Mouse (Mus musculus): ENCODE results near the gene Gpr45.

Gene Gpr45

GRCm38 (mm10) chr1:42952734-42953481 is at the start of gene Gpr45:
Gene Gpr45, plus strand, starts transcription at chr1:42952872.
- in situ Hi-C loops (cut with MboI, MseI) = no loop called here

- in situ Hi-C loops (cut with MboI, MseI) = loop anchor here (5.0 to 25.0 kb wide), 2 partner anchors 207 to 1157 kb away; partner anchors contain the start of gene Gm8251 (in 1 of the 2)
Observed at GRCm38 (mm10) chr1:42905148-42905547, 47.5 kb upstream of the Gpr45 start.

GRCm38 (mm10) chr1:42906696-42907095 is 46.0 kb upstream of the Gpr45 start:
- in situ Hi-C loops (cut with MboI, MseI) = loop anchor here (5.0 to 25.0 kb wide), 2 partner anchors 206 to 1156 kb away; partner anchors contain the start of gene Gm8251 (in 1 of the 2)

DNA sequence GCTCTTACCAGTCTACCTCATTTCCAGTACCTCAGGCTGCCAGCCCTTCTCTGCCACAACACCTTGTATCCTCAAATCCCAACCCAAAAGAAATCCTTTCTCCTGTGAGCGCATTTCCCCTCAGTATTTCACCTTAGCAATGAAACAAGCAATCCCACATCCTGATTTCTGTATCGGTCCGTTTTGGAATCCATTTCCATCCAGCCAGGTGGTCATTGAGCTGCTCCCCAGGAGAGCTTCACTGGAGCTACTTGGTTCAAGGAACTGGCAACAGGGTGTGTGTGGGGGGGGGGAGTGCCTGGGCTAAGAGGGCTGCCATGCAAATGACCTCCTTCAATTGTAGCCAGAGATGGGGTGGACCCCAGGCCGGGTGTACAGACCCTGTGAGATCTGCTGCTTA is 45.5 kb upstream of the Gpr45 start:
- in situ Hi-C loops (cut with MboI, MseI) = loop anchor here (5.0 to 25.0 kb wide), 2 partner anchors 205 to 1155 kb away; partner anchors contain the start of gene Gm8251 (in 1 of the 2)

DNA sequence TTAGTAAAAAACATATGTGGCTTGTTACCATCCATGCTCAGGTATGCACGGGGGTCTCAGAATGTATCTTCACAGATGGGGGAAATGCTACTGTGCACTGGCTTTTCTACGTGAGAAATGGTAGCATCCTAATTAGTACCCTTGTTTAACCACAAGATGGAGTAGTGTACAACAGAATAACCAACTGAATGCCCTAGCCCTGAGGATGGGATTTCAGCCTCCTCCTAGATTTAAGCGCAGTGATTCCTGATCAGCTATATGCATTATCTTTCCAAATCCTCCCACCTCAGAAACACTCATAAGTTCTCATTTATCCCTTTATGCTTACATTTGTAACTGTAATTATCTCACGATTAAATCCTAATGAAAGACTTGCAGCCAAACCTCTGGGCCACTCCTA is 37.6 kb upstream of the Gpr45 start:
- in situ Hi-C loops (cut with MboI, MseI) = loop anchor here (5.0 to 25.0 kb wide), 3 partner anchors 142 to 1147 kb away; partner anchors contain the start of gene Gm8251 (in 1 of the 2)

DNA sequence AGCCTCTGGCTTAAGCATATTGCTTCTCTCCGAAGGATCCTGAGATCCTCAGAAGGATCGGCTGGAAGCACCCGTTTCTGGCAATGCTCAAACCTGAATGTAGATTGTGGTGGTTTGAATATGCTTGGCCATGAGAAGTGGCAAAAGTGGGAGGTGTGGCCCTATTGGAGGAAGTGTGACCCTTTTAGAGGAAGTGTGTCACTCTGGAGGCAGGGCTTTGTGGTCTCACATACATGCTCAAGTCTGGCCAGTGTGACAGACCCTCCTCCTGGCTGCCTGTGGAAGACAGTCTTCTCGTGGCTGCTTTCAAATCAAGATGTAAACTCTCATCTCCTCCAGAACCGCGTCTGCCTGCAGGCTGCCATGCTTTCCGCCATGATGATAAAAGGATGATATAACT is 36.0 kb upstream of the Gpr45 start:
- in situ Hi-C loops (cut with MboI, MseI) = loop anchor here (5.0 to 25.0 kb wide), 3 partner anchors 141 to 1146 kb away; partner anchors contain the start of gene Gm8251 (in 1 of the 2)

- in situ Hi-C loops (cut with MboI, MseI) = loop anchor here (5.0 to 25.0 kb wide), 3 partner anchors 139 to 1144 kb away; partner anchors contain the start of gene Gm8251 (in 1 of the 2)
Observed at GRCm38 (mm10) chr1:42917908-42918307, 34.8 kb upstream of the Gpr45 start.

- in situ Hi-C loops (cut with MboI, MseI) = loop anchor here in 1 of 2 experiments (10.0 to 25.0 kb wide), 2 partner anchors 351 to 1138 kb away; partner anchors contain the start of gene Gm8251
Observed at GRCm38 (mm10) chr1:42923924-42924323, 28.7 kb upstream of the Gpr45 start.

DNA sequence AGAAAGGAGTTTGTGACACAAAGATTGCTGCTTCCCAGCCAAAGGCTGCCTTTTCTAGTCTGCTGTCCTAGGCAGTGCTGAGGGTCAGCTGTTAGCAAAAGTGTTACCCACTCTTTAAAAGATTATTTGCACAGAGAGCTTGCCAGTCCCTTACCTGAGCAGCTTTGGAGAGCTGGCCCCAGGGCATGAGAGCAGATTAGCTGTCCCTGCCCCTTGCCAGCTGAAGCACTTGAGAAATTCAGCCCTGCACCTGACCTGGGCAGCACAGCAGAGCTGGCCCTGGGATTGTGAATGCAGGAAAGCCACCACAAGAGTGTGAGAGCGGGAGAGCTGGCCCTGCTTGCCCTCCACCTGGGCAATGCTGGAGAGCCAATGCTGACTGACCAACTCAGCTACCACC is 19.1 kb upstream of the Gpr45 start:
- in situ Hi-C loops (cut with MboI, MseI) = loop anchor here in 1 of 2 experiments (10.0 kb wide), 2 partner anchors 739 to 1499 kb away; no protein-coding TSS in a partner anchor

GRCm38 (mm10) chr1:42948486-42948885 is 4.2 kb upstream of the Gpr45 start:
- in situ Hi-C loops (cut with MboI, MseI) = no loop called here

DNA sequence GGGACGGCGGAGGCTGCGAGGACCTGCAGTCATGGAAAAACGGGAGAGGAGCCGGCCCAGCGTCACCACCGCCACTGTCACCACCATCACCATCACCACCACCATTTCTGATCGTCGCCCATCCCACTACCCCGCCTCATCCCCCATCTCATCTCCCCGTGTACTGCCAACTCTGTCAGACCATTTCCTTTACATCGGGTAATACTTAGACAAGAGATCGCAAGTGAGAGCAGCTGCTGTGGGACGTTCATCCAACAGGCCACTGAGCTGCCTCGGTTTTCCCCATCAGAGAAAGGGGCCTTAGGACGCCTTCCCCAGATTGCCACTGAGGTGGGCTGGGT is 780 bp downstream of the Gpr45 start:
- in situ Hi-C loops (cut with MboI, MseI) = no loop called here

GRCm38 (mm10) chr1:42956828-42957227 is 4.2 kb downstream of the Gpr45 start:
- in situ Hi-C loops (cut with MboI, MseI) = no loop called here

DNA sequence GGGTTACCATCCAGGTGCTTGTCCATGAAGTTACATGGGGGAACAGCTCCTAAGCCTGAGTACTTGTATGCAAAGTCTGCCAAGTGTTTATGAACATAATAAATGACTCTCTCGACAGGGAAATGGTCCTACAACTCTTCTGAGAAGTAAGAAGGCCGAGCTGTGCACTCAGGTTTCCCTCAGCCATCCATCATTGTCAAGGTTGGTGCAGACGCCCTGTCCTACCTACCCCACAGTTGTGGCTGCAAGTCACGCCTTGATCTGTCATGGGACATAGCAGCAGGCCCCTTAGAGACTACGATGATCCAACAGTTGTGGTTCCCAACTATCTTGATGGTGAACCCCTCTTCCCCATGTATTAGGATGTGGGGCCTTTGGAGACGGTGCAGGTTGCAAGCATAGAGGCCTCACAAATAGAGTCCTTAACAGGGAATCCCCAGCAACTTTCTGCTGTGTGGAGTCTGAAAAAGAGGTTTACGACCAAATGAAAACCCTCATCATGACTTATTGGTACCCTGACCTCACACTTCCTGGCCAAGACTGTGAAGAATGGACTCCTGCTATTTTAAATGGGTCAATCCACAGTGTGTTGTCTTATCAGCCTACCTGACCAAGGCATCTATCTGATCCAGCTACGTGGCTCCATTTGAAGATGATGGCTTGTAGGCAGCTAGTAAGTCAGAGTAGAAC is 30.6 kb downstream of the Gpr45 start:
- in situ Hi-C loops (cut with MboI, MseI) = no loop called here

DNA sequence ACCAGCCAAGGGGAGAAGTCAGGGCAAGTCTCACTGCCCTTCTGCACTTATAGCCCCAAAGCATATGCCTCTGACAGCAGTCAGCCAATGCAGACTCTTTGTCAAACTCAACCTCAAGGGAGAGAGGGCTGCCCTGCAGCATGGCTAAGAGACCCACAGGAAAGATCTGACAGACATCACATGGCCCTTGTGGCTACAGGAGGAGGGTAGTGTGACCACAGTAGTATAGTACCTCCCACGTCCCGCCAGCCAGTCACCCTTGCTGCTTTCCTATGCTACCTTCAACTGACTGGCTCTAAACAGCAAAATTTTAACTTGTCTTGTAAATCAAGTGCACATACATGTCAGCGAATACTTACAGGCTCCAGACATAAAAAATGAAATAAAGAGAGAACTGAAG is 31.4 kb downstream of the Gpr45 start:
- in situ Hi-C loops (cut with MboI, MseI) = no loop called here

- in situ Hi-C loops (cut with MboI, MseI) = no loop called here
Observed at GRCm38 (mm10) chr1:42988996-42989395, 36.3 kb downstream of the Gpr45 start.

DNA sequence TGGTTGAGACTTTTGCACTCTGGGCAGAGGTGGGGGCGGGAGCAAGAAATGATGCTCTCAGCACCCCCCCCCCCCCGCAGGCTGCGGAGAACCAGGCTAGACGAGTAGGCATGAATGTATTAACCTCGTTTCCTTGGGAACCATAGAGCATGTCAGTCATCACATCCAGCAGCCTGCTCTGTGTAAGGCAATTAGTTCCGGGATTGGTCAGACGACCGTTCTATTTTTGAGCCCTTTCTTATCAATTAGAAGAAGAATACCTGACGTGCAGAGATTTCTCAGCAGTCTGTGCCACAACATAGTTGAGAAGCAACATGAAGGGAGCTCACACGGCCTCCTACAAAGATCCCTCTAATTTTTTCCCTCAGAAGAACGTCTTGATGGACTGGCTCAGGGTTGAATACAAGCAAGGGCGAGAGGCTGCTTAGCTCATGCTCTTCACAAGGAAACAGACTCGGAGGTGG is 53.4 kb downstream of the Gpr45 start:
- in situ Hi-C loops (cut with MboI, MseI) = no loop called here

DNA sequence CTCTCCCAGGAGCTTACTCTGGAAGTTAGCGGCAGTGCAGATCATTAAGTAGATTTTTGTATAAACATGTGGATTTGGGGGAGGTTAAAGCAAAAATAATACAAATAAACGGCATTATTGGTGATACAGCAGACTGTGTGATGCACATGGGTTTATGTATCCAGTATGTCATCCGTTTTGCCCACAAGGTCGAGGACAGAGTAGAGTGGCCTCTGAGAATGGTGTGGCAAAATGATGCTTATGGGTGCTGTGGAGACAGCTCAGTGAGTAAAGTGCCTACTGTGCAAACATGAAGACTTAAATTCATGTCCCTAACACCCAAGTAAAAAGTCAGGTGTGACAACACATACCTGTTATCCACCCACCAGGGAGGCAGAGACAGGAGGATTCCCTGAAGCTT is 53.9 kb downstream of the Gpr45 start:
- in situ Hi-C loops (cut with MboI, MseI) = no loop called here

DNA sequence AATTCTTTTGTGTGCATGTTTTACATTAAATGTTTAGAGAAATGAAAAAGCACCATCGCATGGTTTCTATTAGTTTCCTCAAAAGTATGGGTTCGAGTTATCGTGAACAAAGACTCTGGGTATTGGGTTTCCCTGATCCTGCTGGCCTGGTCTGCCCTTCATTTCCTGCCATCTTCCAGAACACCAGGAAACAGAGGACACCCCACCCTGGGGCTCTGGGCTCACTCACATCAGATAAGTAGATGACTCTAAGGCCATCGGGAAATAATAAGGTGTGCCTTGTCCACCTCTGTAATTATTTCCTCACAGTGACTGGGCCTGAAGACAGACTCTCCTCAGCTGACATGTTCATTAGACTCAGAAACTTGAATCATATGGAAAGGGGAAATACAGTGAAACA is 57.8 kb downstream of the Gpr45 start:
- in situ Hi-C loops (cut with MboI, MseI) = loop anchor here in 1 of 2 experiments (10.0 kb wide), 1 partner anchor 1276 kb away; no protein-coding TSS in a partner anchor

- in situ Hi-C loops (cut with MboI, MseI) = loop anchor here in 1 of 2 experiments (10.0 kb wide), 1 partner anchor 1280 kb away; no protein-coding TSS in a partner anchor
Observed at GRCm38 (mm10) chr1:43015153-43015685, 62.5 kb downstream of the Gpr45 start.

- in situ Hi-C loops (cut with MboI, MseI) = no loop called here
Observed at GRCm38 (mm10) chr1:43036014-43036413, 83.3 kb downstream of the Gpr45 start.

- in situ Hi-C loops (cut with MboI, MseI) = no loop called here
Observed at GRCm38 (mm10) chr1:43042271-43042670, 89.6 kb downstream of the Gpr45 start.

All from T-helper 17 cell (primary cell).